Mouse (Mus musculus) left cerebral cortex, adult 8-10 months (tissue): Measurements from ENCODE around the gene Rmdn2. TPM values are rescaled to one million over a fixed set of nuclear protein-coding genes. Genes with fewer than 3 reads are reported as not detected.

ENCODE experiments used
- DNase-seq, 2 experiments: peaks; one replicate each; pipeline ENCODE4 v3.0.0; 2022; ENCODE audit warnings: low spot score in 2 of 2
- total RNA-seq, 4 experiments: library from RNA; stranded (reverse); gene quantifications; 2 replicates each; pipeline ENCODE4 v1.2.4; 2022

The Rmdn2 gene
- total RNA-seq, result 10 to 100 TPM in 2 of 4 experiments, 1 to 10 TPM in 2; 8.6 to 15.7 (median 12.2) TPM

DNA sequence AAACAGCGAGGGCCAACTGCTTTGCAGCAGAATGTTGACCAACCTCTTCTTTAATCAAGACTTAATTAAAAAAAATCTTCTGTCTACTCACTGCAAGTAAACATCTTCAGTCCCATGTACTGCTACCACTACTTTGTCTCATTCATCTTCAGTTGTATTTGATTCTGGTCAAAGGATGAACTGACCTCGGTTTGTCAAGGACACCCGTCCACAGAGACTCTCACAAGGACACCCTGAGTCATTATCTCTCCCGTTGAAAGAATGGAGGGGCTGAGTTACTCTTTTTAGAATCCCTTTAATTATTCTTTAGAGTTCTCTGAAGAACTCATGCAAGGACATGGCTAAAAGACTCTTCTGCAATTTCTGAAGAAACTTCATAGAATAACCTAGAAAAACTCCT, at the start of gene Rmdn2:
TSS of gene Rmdn2 (plus strand) at position 319 of the 400 bp plus-strand sequence.
- DNase-seq, result no peak

- no peak for DNase-seq
Observed at GRCm38 (mm10) chr17:79563067-79563620, 48.5 kb upstream of the Rmdn2 start.

DNA sequence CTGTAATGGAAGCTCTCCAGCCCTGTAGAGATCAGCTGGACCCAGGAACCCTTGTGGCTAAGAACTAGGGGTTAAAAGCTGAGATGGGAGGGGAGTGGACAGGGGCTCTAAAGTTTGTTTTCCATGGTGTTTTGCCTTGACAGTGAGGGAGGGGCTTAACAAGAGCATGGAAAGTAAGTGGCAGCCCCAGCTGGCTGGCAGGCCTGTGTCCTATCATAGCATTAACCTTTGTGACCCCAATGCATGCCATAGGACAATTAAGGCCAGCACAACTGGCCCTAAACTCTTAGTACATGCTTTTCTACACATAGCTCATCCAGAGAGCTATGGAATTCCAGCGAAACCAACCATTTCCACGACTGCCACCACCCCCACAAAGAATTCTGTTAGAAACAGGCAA, 47.9 kb upstream of the Rmdn2 start:
- DNase-seq, result no peak

GRCm38 (mm10) chr17:79565241-79565961, 46.3 kb upstream of the Rmdn2 start:
- DNase-seq, result no peak

- DNase-seq, result no peak
Observed at GRCm38 (mm10) chr17:79568401-79568800, 43.3 kb upstream of the Rmdn2 start.

DNA sequence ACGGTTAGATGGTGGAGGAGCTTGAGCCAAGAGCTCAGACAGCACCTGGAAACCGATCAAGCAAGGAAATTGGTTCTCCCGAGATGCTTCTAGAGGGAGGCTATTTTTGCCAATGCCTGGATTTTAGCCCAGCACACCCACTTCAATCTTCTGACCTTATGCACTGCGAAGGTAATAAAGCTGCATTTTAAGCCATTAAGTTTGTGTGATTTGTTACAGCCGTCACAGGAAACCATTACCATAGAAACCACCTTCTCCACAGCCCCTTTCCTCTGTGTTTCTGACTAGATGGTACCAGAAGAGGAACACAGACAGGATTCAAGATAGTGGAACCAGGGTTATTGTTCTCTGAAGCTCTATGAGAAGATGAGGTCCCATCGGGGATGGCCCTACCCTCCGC, 33.3 kb upstream of the Rmdn2 start:
- no peak for DNase-seq

GRCm38 (mm10) chr17:79580264-79580920, 31.3 kb upstream of the Rmdn2 start:
- peak; percentile 26 to 63 for DNase-seq

DNA sequence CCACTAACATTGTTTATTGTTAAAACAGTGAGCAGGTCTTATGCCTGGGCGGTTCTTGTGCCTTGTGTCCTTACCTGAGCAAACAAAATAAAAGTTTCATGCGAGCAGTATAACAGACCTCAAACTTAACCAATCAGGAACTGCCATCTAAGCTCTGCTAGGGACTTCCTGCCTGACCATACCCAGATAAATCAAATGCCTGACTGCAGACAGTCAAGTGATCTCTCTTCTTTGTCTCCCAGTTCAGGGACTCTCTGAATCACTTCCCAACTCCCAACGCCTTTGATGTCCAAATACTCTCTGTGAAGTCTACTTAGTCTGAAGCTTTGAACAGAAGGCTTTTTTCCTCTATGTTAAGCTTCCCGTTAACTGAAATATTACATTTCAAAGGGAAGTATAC, 28.2 kb upstream of the Rmdn2 start:
- no peak for DNase-seq

GRCm38 (mm10) chr17:79584246-79584800, 27.3 kb upstream of the Rmdn2 start:
- DNase-seq, result no peak

- DNase-seq, result no peak
Observed at GRCm38 (mm10) chr17:79589913-79590312, 21.8 kb upstream of the Rmdn2 start.

- no peak for DNase-seq
Observed at GRCm38 (mm10) chr17:79595996-79596395, 15.7 kb upstream of the Rmdn2 start.

DNA sequence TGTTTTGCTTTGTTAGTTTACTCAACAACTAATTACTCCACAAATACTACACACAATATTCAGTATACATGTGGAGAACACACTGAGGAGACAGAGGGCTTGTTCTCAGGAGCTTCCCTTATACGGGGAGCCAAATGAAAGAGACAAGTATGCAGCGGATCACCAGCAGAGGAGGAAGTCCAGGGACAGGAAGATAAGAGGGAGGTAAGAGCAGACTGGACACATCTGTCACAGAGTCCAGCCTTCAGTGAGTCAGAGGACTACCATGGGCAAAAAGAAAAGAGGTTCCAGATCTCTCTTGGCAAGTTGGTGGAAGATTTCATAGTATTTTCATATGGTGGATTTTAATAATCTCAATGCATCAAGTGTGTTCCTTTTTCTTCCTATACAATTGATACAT, 13.5 kb upstream of the Rmdn2 start:
- no peak for DNase-seq

DNA sequence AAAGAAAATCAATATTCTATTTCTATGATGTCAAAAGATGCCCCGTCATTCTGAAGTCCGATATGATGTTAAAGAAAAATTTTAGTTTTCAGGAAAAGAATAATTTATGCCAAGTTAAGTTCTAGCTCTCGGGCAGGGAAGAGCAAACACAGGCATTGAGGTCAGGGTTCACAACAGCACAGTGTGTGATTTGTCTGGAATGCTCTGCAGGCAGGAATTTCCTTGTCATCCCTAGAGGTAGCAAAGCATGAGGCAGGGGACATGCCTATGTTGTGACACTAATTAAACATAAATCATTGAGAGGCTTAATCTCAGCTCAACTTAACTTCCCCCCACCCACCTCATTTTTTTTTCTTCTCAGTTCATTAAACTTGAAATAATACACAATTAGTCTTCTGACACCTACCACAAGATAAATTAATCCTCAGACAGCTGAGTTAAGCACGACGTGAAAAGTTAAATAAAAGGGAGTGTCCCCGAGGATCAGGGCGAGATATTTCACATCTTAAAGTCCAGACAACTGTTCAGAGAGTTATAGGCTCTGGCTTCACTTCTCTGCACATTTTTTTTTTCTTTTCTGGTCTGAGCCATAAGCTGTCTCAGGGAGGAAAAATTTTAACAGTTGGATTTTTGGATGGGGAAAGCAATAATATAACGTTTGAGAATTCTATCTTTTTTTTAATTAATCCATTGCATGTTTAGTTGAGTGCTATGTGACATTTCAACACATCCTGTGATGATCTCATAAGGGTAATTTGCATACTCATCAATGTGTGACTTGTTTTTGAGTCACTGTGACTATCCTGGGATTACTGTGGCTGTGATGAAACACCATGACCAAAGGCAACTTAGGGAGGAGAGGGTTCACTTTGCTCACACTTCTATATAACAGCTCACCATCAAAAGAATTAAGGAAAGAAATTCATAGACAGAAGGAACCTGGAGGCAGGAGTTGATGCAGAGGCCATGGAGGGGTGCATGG, 12.8 kb upstream of the Rmdn2 start:
- DNase-seq, result no peak

- DNase-seq, result no peak
Observed at GRCm38 (mm10) chr17:79600108-79600507, 11.6 kb upstream of the Rmdn2 start.

GRCm38 (mm10) chr17:79602381-79602780, 9.3 kb upstream of the Rmdn2 start:
- DNase-seq, result no peak

GRCm38 (mm10) chr17:79603427-79603826, 8.2 kb upstream of the Rmdn2 start:
- DNase-seq, result no peak

GRCm38 (mm10) chr17:79605794-79606193, 5.9 kb upstream of the Rmdn2 start:
- DNase-seq, result no peak

DNA sequence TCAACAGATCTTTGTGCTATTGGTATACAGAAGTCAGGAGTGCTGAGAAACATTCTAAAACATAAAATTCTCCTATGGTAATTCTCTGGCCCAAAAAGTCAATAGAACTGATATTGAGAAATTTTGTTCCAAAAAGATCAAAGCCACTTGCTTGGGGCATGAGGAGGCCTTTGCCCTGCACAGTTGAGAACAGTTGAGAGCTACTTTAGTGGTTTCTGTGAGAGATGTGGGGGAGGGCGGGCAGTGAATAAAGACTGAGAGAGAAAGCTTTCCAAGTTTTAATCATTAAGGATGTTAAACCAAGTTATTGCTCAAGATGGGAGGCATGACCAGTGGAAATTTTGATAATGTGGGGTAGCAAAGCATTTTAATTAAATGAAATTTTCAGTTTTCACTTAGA, 2.0 kb upstream of the Rmdn2 start:
- no peak for DNase-seq

- DNase-seq, result no peak
Observed at GRCm38 (mm10) chr17:79610163-79610755, 1.4 kb upstream of the Rmdn2 start.

GRCm38 (mm10) chr17:79614691-79615588, 3.3 kb downstream of the Rmdn2 start:
- DNase-seq, result peak; percentile 48 to 65
